ENCODE assay signal across 24 mouse cellular contexts in genomic region chr3:129903369-129903768, GRCm38 (mm10). TPM values are rescaled to one million over a fixed set of nuclear protein-coding genes. Genes with fewer than 3 reads are reported as not detected.
DNase-seq lines count a peak whose midpoint lies in the region; ATAC-seq lines count a peak whose summit lies in the region.
"Had no signal": no experiment of that assay in that cellular context is flagged by ENCODE, and none has a peak within 500 bp of the region (broad histone marks: within the 10 kb centered on the region; RNA-seq: fewer than 3 reads in every experiment).

No protein-coding gene starts in this region.

- ATAC-seq in intestine, embryonic 16.5 days: no peak
- ATAC-seq: forebrain, embryonic 13.5 days; forebrain, embryonic 16.5 days had no signal

- H3K9ac ChIP-seq in intestine, embryonic 16.5 days (ENCODE audit: low read depth, low read length): peak overlapping the region; percentile 38; the same call in 1 of the 2 replicates
- H3K9ac ChIP-seq: forebrain, embryonic 13.5 days; hindbrain, embryonic 12.5 days; hindbrain, embryonic 15.5 days had no signal

- no peaks in the 10 kb centered on the region for H3K27me3 ChIP-seq in intestine, embryonic 16.5 days (replicated peaks; ENCODE audit: control insufficient read depth, insufficient read depth, low read length)
- H3K27me3 ChIP-seq in splenic B cell, adult 2 months (ENCODE audit: control insufficient read depth, insufficient read depth, low read length, poor library complexity, severe bottlenecking): no peaks in the 10 kb centered on the region
- H3K27me3 ChIP-seq: CH12.LX; embryonic facial prominence, embryonic 13.5 days; forebrain, embryonic 13.5 days; hindbrain, embryonic 12.5 days; hindbrain, embryonic 15.5 days had no signal

- no peaks in the 10 kb centered on the region for H3K36me3 ChIP-seq in intestine, embryonic 16.5 days (ENCODE audit: control insufficient read depth, insufficient read depth, low read length)
- H3K36me3 ChIP-seq in splenic B cell, adult 2 months (ENCODE audit: control insufficient read depth, insufficient read depth, low read length, poor library complexity, severe bottlenecking): 0 out of 2 replicates have a peak, but pooled peaks cover under 1% of the 10 kb centered on the region
- H3K36me3 ChIP-seq: hindbrain, embryonic 15.5 days had no signal

- peaks cover 30% of the 10 kb centered on the region for H3K4me1 ChIP-seq in intestine, embryonic 16.5 days (ENCODE audit: control insufficient read depth, insufficient read depth, low read length)

- peak overlapping the region; percentile 76; the same call in 1 of the 2 replicates for H3K4me3 ChIP-seq in intestine, embryonic 16.5 days (ENCODE audit: low read length)
- H3K4me3 ChIP-seq: forebrain, embryonic 13.5 days; hindbrain, embryonic 12.5 days; hindbrain, embryonic 15.5 days had no signal

- 85% methylated on average over 3 of the region's 3 CpGs for WGBS in intestine, embryonic 16.5 days

- DNase-seq in heart, adult 11 months: peak; percentile 70
- no peak for DNase-seq in heart, adult 9 months (ENCODE audit: low spot score in 2 of 2)
- DNase-seq in B cell, adult 2 months: peak; percentile 44 to 45
- DNase-seq in splenic B cell, adult 2 months (ENCODE audit: low read depth, low spot score): peak; percentile 68
- DNase-seq in cerebellum, adult 11-12 months: no peak
- no peak for DNase-seq in right cerebral cortex, adult 18-20 months
- DNase-seq: adrenal gland, adult 2 months; cerebellum, adult 11 months; cerebellum, adult 8-10 months; cerebellum, postnatal 36 days; embryo, embryonic 11 days; gastrocnemius, postnatal 10 days; gastrocnemius, postnatal 36 days had no signal

- H3K27ac ChIP-seq in intestine, embryonic 16.5 days (ENCODE audit: low read length): no peak overlapping the region; the same call in 1 of the 2 replicates
- H3K27ac ChIP-seq: embryonic facial prominence, embryonic 10.5 days; embryonic facial prominence, embryonic 13.5 days; forebrain, embryonic 10.5 days; forebrain, embryonic 13.5 days; hindbrain, embryonic 12.5 days; hindbrain, embryonic 15.5 days had no signal

- no peaks in the 10 kb centered on the region for H3K9me3 ChIP-seq in intestine, embryonic 16.5 days (ENCODE audit: control insufficient read depth, low read length)
- H3K9me3 ChIP-seq: embryonic facial prominence, embryonic 10.5 days; embryonic facial prominence, embryonic 13.5 days; forebrain, embryonic 10.5 days; forebrain, embryonic 13.5 days; G1E; heart, embryonic 10.5 days; hindbrain, embryonic 12.5 days; hindbrain, embryonic 15.5 days had no signal

- H3K4me2 ChIP-seq in intestine, embryonic 16.5 days (ENCODE audit: low read depth, low read length): peak overlapping the region; percentile 65
- H3K4me2 ChIP-seq: forebrain, embryonic 13.5 days; hindbrain, embryonic 12.5 days; hindbrain, embryonic 15.5 days had no signal

RNA-seq across cellular contexts. Expression of gene Casp6, which starts 2.1 kb away (rescaled TPM):
- 179 and 183 TPM in 2 replicates for polyA plus RNA-seq in intestine, embryonic 16.5 days (2015; fragmentation: Nextera tagmentation; extraction: Ambion mirVana)

RNA-seq across cellular contexts. Expression of gene Pla2g12a, which starts 25.0 kb away (rescaled TPM):
- 47.5 and 62.4 TPM in 2 replicates for polyA plus RNA-seq in intestine, embryonic 16.5 days (2015; fragmentation: Nextera tagmentation; extraction: Ambion mirVana)

Comparison
In these comparisons a context has a peak if more than half of its experiments do, and no peak if none do; other contexts are left out.
1. DNase-seq: peak in heart, adult 11 months (single experiment), B cell, adult 2 months (2 of 2) and splenic B cell, adult 2 months (single experiment); none in heart, adult 9 months (0 of 2), cerebellum, adult 11-12 months (single experiment) and right cerebral cortex, adult 18-20 months (single experiment).